Mouse (Mus musculus): ENCODE measurements around the gene 4933412E24Rik.

DNA sequence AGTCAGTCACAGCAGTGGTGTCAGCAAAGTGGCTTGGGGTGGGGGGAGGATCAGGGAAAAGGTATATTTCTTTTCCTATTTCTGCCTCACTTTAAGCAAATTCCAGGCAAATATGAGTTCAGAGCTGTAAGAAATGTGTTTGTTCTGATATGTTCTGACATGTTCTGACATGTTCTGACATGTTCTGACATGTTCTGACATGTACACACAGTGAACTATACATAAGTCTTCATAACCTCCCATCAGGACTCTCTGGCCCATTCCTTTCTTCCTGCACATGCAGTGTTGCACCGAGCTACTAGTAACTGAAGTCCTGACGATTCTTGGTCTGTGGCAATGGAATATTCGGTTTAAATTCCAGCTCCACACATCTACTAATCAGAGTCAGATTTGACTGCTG, 6.8 kb downstream of the 4933412E24Rik start:
- TF ChIP-seq POLR2A (IDR thresholded peaks at IDR 0.05; ENCODE audit: low read depth, low read length) = no peak
- TF ChIP-seq CTCF (IDR thresholded peaks at IDR 0.05; ENCODE audit: borderline replicate concordance, insufficient read depth, low read length) = no peak
